Mouse (Mus musculus) frontal cortex, adult 2 months (tissue): Measurements from ENCODE around the gene Cdc25b. TPM values are rescaled to one million over a fixed set of nuclear protein-coding genes. Genes with fewer than 3 reads are reported as not detected.

Source experiments
- DNase-seq, 2 experiments: peaks; one replicate each; pipeline ENCODE4 v3.0.0; 2022; ENCODE audit warnings: low spot score in 1 of 2; ENCODE audit errors: extremely low spot score in 1 of 2
- polyA plus RNA-seq: library from polyadenylated mRNA; depleted of rRNA; stranded (reverse); fragments of >200 nt; gene quantifications from 2 replicates; pipeline ENCODE4 v1.2.3, GENCODE M21; 2012; rRNA removed

The Cdc25b gene
- polyA plus RNA-seq, result 22.8 and 27.6 TPM in 2 replicates

- peak in 1 of 2 experiments; percentile 82 for DNase-seq
Measured at GRCm38 (mm10) chr2:131186771-131187601, at the start of gene Cdc25b, which contains the start of gene Spef1. TSS of gene Cdc25b (plus strand) at chr2:131186949. TSS of gene Spef1 (minus strand) at chr2:131187282.

GRCm38 (mm10) chr2:131138296-131138695 is 48.5 kb upstream of the Cdc25b start:
- no peak for DNase-seq

GRCm38 (mm10) chr2:131138760-131139159 is 48.0 kb upstream of the Cdc25b start:
- no peak for DNase-seq

GRCm38 (mm10) chr2:131139287-131139686 is 47.5 kb upstream of the Cdc25b start:
- no peak for DNase-seq

GRCm38 (mm10) chr2:131139886-131140532 is 46.7 kb upstream of the Cdc25b start:
- DNase-seq, result no peak

- no peak for DNase-seq
Measured at GRCm38 (mm10) chr2:131140533-131140905, 46.2 kb upstream of the Cdc25b start.

- no peak for DNase-seq
Measured at GRCm38 (mm10) chr2:131141336-131141986, 45.3 kb upstream of the Cdc25b start.

- peak in 1 of 2 experiments; percentile 61 for DNase-seq
Measured at GRCm38 (mm10) chr2:131142592-131142991, 44.2 kb upstream of the Cdc25b start.

- no peak for DNase-seq
Measured at GRCm38 (mm10) chr2:131143007-131143780, 43.6 kb upstream of the Cdc25b start.

- DNase-seq, result no peak
Measured at GRCm38 (mm10) chr2:131145121-131145520, 41.6 kb upstream of the Cdc25b start.

GRCm38 (mm10) chr2:131145536-131145935 is 41.2 kb upstream of the Cdc25b start:
- no peak for DNase-seq

GRCm38 (mm10) chr2:131146193-131147042 is 40.3 kb upstream of the Cdc25b start:
- peak in 1 of 2 experiments; percentile 44 for DNase-seq

- DNase-seq, result no peak
Measured at GRCm38 (mm10) chr2:131147043-131147365, 39.7 kb upstream of the Cdc25b start.

GRCm38 (mm10) chr2:131148353-131149253 is 38.1 kb upstream of the Cdc25b start:
- no peak for DNase-seq

- DNase-seq, result no peak
Measured at GRCm38 (mm10) chr2:131149254-131149578, 37.5 kb upstream of the Cdc25b start.

GRCm38 (mm10) chr2:131152166-131152730 is 34.5 kb upstream of the Cdc25b start:
- DNase-seq, result no peak

GRCm38 (mm10) chr2:131154036-131154435 is 32.7 kb upstream of the Cdc25b start:
- no peak for DNase-seq

GRCm38 (mm10) chr2:131156987-131157386 is 29.8 kb upstream of the Cdc25b start:
- no peak for DNase-seq

- DNase-seq, result no peak
Measured at GRCm38 (mm10) chr2:131159491-131159910, 27.2 kb upstream of the Cdc25b start.
